Mouse (Mus musculus): ENCODE data around the gene Atxn1. TPM values are rescaled to one million over a fixed set of nuclear protein-coding genes. Genes with fewer than 3 reads are reported as not detected.

Atxn1 gene
- polyA plus RNA-seq, 1 experiment = 3.2 TPM

GRCm38 (mm10) chr13:45687581-45687980 lies 277.2 kb downstream of the Atxn1 start:
- no peaks in the 10 kb centered on the region for H3K9me3 ChIP-seq
- TF ChIP-seq FLI1 (IDR thresholded peaks at IDR 0.05; ENCODE audit: low read length) = no peak
- H3K36me3 ChIP-seq (replicated peaks; ENCODE audit: low read length) = peaks cover 12% of the 10 kb centered on the region
- H3K4me3 ChIP-seq (replicated peaks) = no peak overlapping the region
- peaks cover 53% of the 10 kb centered on the region for H3K4me1 ChIP-seq
- no peaks in the 10 kb centered on the region for H3K27me3 ChIP-seq (replicated peaks)

GRCm38 (mm10) chr13:45686309-45686582 lies 278.6 kb downstream of the Atxn1 start:
- no peaks in the 10 kb centered on the region for H3K27me3 ChIP-seq (replicated peaks)
- H3K4me3 ChIP-seq (replicated peaks) = no peak overlapping the region
- TF ChIP-seq GATA1 (IDR thresholded peaks at IDR 0.05; ENCODE audit: borderline replicate concordance, low read length) (no peak), FLI1 (IDR thresholded peaks at IDR 0.05; ENCODE audit: low read length) (no peak)
- peaks cover 17% of the 10 kb centered on the region for H3K36me3 ChIP-seq (replicated peaks; ENCODE audit: low read length)
- H3K4me1 ChIP-seq = peaks cover 51% of the 10 kb centered on the region
- no peaks in the 10 kb centered on the region for H3K9me3 ChIP-seq

GRCm38 (mm10) chr13:45685575-45686308 lies 279.1 kb downstream of the Atxn1 start:
- Histone ChIP-seq H3K27me3 (replicated peaks) (no peaks in the 10 kb centered on the region), H3K9me3 (no peaks in the 10 kb centered on the region), H3K36me3 (replicated peaks; ENCODE audit: low read length) (peaks cover 17% of the 10 kb centered on the region), H3K4me1 (peaks cover 49% of the 10 kb centered on the region), H3K4me3 (replicated peaks) (no peak overlapping the region)
- TF ChIP-seq GATA1 (IDR thresholded peaks at IDR 0.05; ENCODE audit: borderline replicate concordance, low read length) (no peak), FLI1 (IDR thresholded peaks at IDR 0.05; ENCODE audit: low read length) (no peak)

GRCm38 (mm10) chr13:45684891-45685311 lies 279.9 kb downstream of the Atxn1 start:
- Histone ChIP-seq H3K27me3 (replicated peaks) (no peaks in the 10 kb centered on the region), H3K4me3 (replicated peaks) (no peak overlapping the region), H3K9me3 (no peaks in the 10 kb centered on the region), H3K36me3 (replicated peaks; ENCODE audit: low read length) (peaks cover 15% of the 10 kb centered on the region), H3K4me1 (peaks cover 41% of the 10 kb centered on the region)
- TF ChIP-seq GATA1 (IDR thresholded peaks at IDR 0.05; ENCODE audit: borderline replicate concordance, low read length) (no peak), FLI1 (IDR thresholded peaks at IDR 0.05; ENCODE audit: low read length) (no peak)

GRCm38 (mm10) chr13:45683991-45684390 lies 280.8 kb downstream of the Atxn1 start:
- H3K36me3 ChIP-seq (replicated peaks; ENCODE audit: low read length) = peaks cover 15% of the 10 kb centered on the region
- TF ChIP-seq GATA1 (IDR thresholded peaks at IDR 0.05; ENCODE audit: borderline replicate concordance, low read length) (no peak), FLI1 (IDR thresholded peaks at IDR 0.05; ENCODE audit: low read length) (no peak)
- no peaks in the 10 kb centered on the region for H3K27me3 ChIP-seq (replicated peaks)
- H3K9me3 ChIP-seq = no peaks in the 10 kb centered on the region
- H3K4me3 ChIP-seq (replicated peaks) = no peak overlapping the region
- peaks cover 32% of the 10 kb centered on the region for H3K4me1 ChIP-seq

GRCm38 (mm10) chr13:45681196-45681595 lies 283.6 kb downstream of the Atxn1 start:
- Histone ChIP-seq H3K4me1 (peaks cover 40% of the 10 kb centered on the region), H3K36me3 (replicated peaks; ENCODE audit: low read length) (peaks cover 18% of the 10 kb centered on the region)

GRCm38 (mm10) chr13:45680651-45681050 lies 284.2 kb downstream of the Atxn1 start:
- Histone ChIP-seq H3K4me3 (replicated peaks) (no peak overlapping the region), H3K9me3 (no peaks in the 10 kb centered on the region), H3K27me3 (replicated peaks) (no peaks in the 10 kb centered on the region), H3K4me1 (peaks cover 39% of the 10 kb centered on the region), H3K36me3 (replicated peaks; ENCODE audit: low read length) (peaks cover 19% of the 10 kb centered on the region)
- TF ChIP-seq FLI1 (IDR thresholded peaks at IDR 0.05; ENCODE audit: low read length) = no peak
- TF ChIP-seq GATA1 (IDR thresholded peaks at IDR 0.05; ENCODE audit: borderline replicate concordance, low read length) = no peak

More at GRCm38 (mm10) chr13:45681196-45681595, 283.6 kb downstream of the Atxn1 start:
- H3K4me3 ChIP-seq (replicated peaks) = no peak overlapping the region
- no peaks in the 10 kb centered on the region for H3K9me3 ChIP-seq
- H3K27me3 ChIP-seq (replicated peaks) = no peaks in the 10 kb centered on the region
- TF ChIP-seq FLI1 (IDR thresholded peaks at IDR 0.05; ENCODE audit: low read length) (no peak), GATA1 (IDR thresholded peaks at IDR 0.05; ENCODE audit: borderline replicate concordance, low read length) (no peak)

- peaks cover 4% of the 10 kb centered on the region; the same call in 1 of the 2 replicates for H3K9me3 ChIP-seq
- H3K4me1 ChIP-seq = peaks cover 26% of the 10 kb centered on the region
- H3K4me3 ChIP-seq (replicated peaks) = no peak overlapping the region
- no peak for TF ChIP-seq GATA1 (IDR thresholded peaks at IDR 0.05; ENCODE audit: borderline replicate concordance, low read length)
- no peaks in the 10 kb centered on the region for H3K27me3 ChIP-seq (replicated peaks)
- peaks cover 19% of the 10 kb centered on the region for H3K36me3 ChIP-seq (replicated peaks; ENCODE audit: low read length)
Measured at GRCm38 (mm10) chr13:45679096-45679495, 285.7 kb downstream of the Atxn1 start.

GRCm38 (mm10) chr13:45672628-45673027 lies 292.2 kb downstream of the Atxn1 start:
- no peak for TF ChIP-seq GATA1 (IDR thresholded peaks at IDR 0.05; ENCODE audit: borderline replicate concordance, low read length)
- no peak for TF ChIP-seq FLI1 (IDR thresholded peaks at IDR 0.05; ENCODE audit: low read length)
- Histone ChIP-seq H3K4me3 (replicated peaks) (no peak overlapping the region), H3K36me3 (replicated peaks; ENCODE audit: low read length) (peaks cover 14% of the 10 kb centered on the region), H3K4me1 (peaks cover 32% of the 10 kb centered on the region), H3K27me3 (replicated peaks) (no peaks in the 10 kb centered on the region), H3K9me3 (peaks cover 4% of the 10 kb centered on the region; the same call in 1 of the 2 replicates)

- TF ChIP-seq GATA1 (IDR thresholded peaks at IDR 0.05; ENCODE audit: borderline replicate concordance, low read length) (no peak), FLI1 (IDR thresholded peaks at IDR 0.05; ENCODE audit: low read length) (no peak)
- H3K27me3 ChIP-seq (replicated peaks) = no peaks in the 10 kb centered on the region
- H3K4me3 ChIP-seq (replicated peaks) = no peak overlapping the region
- peaks cover 22% of the 10 kb centered on the region for H3K36me3 ChIP-seq (replicated peaks; ENCODE audit: low read length)
- H3K9me3 ChIP-seq = no peaks in the 10 kb centered on the region
- peaks cover 22% of the 10 kb centered on the region for H3K4me1 ChIP-seq
Measured at GRCm38 (mm10) chr13:45669969-45670368, 294.8 kb downstream of the Atxn1 start.
